Mouse (Mus musculus): ENCODE data around the gene Tcte3. TPM values are rescaled to one million over a fixed set of nuclear protein-coding genes. Genes with fewer than 3 reads are reported as not detected.
A peak's percentile ranks its signal among the peaks of the same experiment; 100 is the strongest.
"Not testable (repeated sequence)": the region's sequence is repeated elsewhere in the genome, so short reads cannot be mapped to it uniquely, and the experiment has no call there.

Gene Tcte3
- 0.92 TPM in 1 of 2 replicates, not detected in the other for polyA plus RNA-seq (2015; fragmentation: Nextera tagmentation; extraction: Ambion mirVana)

DNA sequence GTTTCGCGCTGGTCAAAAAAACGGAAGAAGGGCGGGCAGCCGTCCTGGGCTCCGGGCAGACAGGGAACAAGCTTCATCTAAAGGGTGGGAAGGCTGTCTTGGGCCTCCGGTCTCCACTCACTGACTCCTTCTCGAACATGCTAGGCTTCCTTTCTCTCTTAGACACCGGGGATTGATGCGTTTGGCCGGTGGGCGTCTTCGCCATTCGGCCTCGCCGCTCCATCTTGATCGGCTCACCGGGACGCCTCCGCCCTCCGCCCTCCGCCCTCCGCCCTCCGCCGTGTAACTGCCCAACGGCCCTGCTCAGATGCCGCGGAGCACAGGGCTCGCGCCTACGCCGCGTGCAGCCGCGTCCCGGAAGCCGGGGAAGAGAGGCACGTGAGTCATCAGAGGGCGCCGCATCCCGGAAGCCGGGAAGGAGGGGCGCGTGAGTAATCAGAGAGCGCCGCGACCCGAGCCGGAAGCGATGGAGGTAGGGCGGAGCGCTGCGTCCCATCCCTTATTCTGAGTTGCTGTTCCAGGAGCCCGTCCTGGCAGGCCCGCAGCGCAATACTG lies at the start of gene Tcte3, which contains the start of the genes Ermard and Gm3448:
TSS of gene Tcte3 (minus strand) at position 314 of the 555 bp plus-strand sequence.
TSS of gene Ermard (plus strand) at position 34 of the 555 bp plus-strand sequence.
TSS of gene Gm3448 (minus strand) at position 363 of the 555 bp plus-strand sequence.
- ATAC-seq (ENCODE audit: low read depth) = peak; percentile 97
- not testable (repeated sequence) for H3K27ac ChIP-seq (replicated peaks); H3K27me3 ChIP-seq; H3K4me2 ChIP-seq; H3K4me1 ChIP-seq (replicated peaks); H3K36me3 ChIP-seq; H3K9ac ChIP-seq; H3K9me3 ChIP-seq; H3K4me3 ChIP-seq
- WGBS = 0% methylated on average over 15 of the region's 56 CpGs

DNA sequence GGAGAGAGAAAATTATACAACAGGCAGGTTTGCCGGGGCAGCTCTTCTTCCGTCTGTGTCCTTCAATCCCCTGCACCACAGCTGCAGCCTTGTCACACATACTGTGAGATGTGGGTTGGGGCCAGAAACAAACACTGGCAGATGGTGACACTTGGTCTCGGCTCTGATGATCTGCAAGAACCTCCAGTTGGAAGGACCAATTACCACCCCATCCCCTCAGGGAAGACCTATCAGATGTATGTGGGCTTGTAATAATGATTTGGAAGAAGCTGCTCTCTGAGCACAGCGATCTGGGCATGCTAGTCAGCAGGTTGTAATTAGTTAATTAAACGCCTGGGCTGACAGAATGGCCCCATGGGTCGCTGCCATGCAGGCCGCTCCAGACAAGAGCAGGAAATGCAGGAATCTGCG lies 47.3 kb upstream of the Tcte3 start:
- WGBS = 4% methylated on average over 8 of the region's 8 CpGs
- Histone ChIP-seq H3K27me3 (0 out of 2 replicates have a peak, but pooled peaks cover 6% of the 10 kb centered on the region), H3K4me3 (no peak overlapping the region), H3K27ac (replicated peaks) (peak overlapping the region; percentile 84), H3K4me2 (peak overlapping the region; percentile 28), H3K9me3 (no peaks in the 10 kb centered on the region), H3K36me3 (no peaks in the 10 kb centered on the region), H3K9ac (no peak overlapping the region), H3K4me1 (replicated peaks) (peaks cover 35% of the 10 kb centered on the region)
- ATAC-seq (ENCODE audit: low read depth) = peak; percentile 88

DNA sequence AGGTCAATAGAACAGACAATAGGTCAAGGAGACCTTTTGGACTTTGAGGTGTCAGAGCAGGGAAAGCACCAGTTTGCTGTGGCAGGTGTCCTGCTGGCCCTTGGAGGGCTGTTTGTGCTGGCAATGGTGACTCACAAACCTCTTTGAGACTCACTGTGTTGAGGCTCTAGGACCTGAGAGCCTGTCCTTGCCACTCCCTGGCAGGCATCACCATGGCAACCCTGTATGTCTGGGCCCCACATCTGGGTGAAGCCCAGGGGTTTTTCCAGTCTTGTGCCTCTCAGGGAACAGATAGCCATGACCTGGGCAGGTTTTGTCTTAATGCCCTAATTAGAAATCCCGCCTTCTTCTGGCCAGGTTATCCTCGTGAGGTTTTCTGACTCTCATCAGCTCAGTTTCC lies 46.9 kb upstream of the Tcte3 start:
- Histone ChIP-seq H3K9me3 (no peaks in the 10 kb centered on the region), H3K27me3 (0 out of 2 replicates have a peak, but pooled peaks cover 6% of the 10 kb centered on the region), H3K9ac (no peak overlapping the region), H3K4me3 (no peak overlapping the region), H3K27ac (replicated peaks) (peak overlapping the region; percentile 84), H3K4me2 (peak overlapping the region; percentile 28; the same call in 1 of the 2 replicates), H3K36me3 (no peaks in the 10 kb centered on the region), H3K4me1 (replicated peaks) (peaks cover 31% of the 10 kb centered on the region)
- WGBS = 9% methylated on average over 2 of the region's 2 CpGs
- peak; percentile 68 for ATAC-seq (ENCODE audit: low read depth)

DNA sequence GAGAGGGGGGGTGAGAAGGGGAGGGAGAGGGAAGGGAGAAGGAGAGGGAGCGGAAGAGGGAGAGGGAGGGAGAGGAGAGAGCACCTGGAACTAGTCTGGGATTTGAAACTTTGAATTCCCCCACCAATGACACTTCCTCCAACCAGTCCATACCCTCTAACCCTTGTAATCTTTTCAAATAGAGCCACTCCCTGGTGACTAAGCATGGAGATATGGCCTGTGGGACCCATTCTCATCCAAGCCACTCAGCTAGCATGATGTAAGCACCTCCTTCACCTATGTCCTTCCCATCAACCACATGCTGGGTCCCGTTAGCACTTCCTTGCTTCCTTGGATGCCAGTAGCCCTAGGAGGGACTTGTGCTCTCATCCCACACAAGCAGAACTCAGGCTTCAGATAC lies 43.7 kb upstream of the Tcte3 start:
- Histone ChIP-seq H3K4me1 (replicated peaks) (peaks cover 31% of the 10 kb centered on the region), H3K27me3 (0 out of 2 replicates have a peak, but pooled peaks cover 6% of the 10 kb centered on the region), H3K9me3 (no peaks in the 10 kb centered on the region), H3K4me2 (no peak overlapping the region), H3K4me3 (no peak overlapping the region), H3K27ac (replicated peaks) (no peak overlapping the region), H3K9ac (no peak overlapping the region), H3K36me3 (no peaks in the 10 kb centered on the region)
- no peak for ATAC-seq (ENCODE audit: low read depth)
- 80% methylated on average over 2 of the region's 2 CpGs for WGBS

DNA sequence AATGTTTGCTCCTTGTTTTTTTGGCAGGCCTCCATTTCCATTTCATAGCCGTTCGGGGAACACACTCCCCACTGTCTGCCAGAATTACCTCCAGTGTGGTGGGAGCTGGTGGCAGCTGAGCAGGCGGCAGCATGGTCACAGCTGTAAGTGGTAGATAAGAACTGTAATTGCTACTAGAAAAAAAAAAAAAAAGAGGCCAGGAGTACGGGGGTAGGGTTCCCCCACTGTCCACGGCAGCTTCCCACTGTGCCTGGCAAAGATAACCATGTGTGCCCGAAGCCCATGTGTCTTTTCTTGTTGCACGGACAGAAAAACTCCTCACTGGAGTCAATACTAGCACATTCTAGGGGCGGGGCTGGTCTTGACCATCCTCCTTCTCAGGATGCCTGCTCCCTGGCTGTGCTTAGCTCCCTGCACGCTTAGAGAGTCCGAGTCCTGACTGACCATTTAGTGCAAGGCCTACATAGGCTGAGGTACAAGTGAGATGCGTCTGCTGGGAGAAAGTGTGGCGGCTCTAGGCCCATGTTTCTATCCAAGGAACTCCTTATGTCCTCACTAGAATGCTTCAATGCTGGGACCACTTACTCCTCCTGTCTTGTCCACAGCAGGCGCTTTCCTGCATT lies 43.0 kb upstream of the Tcte3 start:
- Histone ChIP-seq H3K4me2 (no peak overlapping the region), H3K36me3 (no peaks in the 10 kb centered on the region), H3K9me3 (no peaks in the 10 kb centered on the region), H3K27me3 (0 out of 2 replicates have a peak, but pooled peaks cover 9% of the 10 kb centered on the region), H3K4me1 (replicated peaks) (peaks cover 29% of the 10 kb centered on the region), H3K9ac (no peak overlapping the region), H3K4me3 (no peak overlapping the region), H3K27ac (replicated peaks) (no peak overlapping the region)
- 68% methylated on average over 13 of the region's 13 CpGs for WGBS
- ATAC-seq (ENCODE audit: low read depth) = no peak

DNA sequence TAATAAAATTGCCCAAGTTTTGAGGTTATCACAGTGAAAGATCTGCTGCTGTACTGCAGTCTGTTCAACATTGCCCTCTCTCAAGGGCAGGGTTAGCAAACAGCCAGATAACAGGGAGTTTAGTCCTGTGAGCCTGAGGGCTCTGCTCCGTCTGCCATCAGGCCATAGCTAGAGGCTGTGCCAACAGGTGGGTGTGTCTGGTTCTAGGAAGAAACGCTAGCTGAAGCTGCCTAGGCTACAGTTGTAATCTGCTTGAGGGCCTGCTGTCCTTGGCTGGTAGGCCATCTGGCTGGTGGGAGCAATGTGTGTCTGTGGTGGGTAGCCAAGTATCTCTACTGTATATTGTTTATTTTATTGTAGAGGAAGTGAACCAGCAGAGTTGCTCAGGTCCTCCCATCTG lies 36.2 kb upstream of the Tcte3 start:
- H3K36me3 ChIP-seq = no peaks in the 10 kb centered on the region
- H3K4me3 ChIP-seq = no peak overlapping the region
- H3K27me3 ChIP-seq = 0 out of 2 replicates have a peak, but pooled peaks cover 8% of the 10 kb centered on the region
- WGBS = 46% methylated on average over 2 of the region's 2 CpGs
- no peak overlapping the region for H3K27ac ChIP-seq (replicated peaks)
- H3K4me2 ChIP-seq = no peak overlapping the region
- ATAC-seq (ENCODE audit: low read depth) = no peak
- H3K4me1 ChIP-seq (replicated peaks) = no peaks in the 10 kb centered on the region
- H3K9ac ChIP-seq = no peak overlapping the region
- H3K9me3 ChIP-seq = no peaks in the 10 kb centered on the region

DNA sequence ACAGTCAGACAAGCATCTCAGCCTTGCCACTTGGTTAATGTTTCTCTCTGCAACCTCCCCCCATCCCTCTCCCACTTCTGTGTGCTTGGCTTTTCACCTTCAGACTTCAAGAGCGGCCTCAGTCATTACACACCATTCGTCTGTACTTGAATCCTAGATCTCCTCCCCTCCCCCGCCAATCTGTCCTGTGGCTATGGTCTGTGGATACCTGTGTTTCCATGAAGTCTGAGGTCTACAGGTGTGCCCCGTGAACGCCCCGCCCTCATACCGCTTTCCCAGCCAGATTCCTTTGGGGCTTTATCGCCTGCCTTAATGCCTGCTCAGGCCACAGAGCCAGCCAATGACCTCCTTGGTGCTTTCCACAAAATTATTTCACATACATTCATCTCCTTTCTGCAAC lies 33.7 kb upstream of the Tcte3 start:
- no peaks in the 10 kb centered on the region for H3K9me3 ChIP-seq
- no peak overlapping the region for H3K27ac ChIP-seq (replicated peaks)
- 84% methylated on average over 8 of the region's 8 CpGs for WGBS
- H3K4me3 ChIP-seq = no peak overlapping the region
- H3K36me3 ChIP-seq = no peaks in the 10 kb centered on the region
- H3K27me3 ChIP-seq = 0 out of 2 replicates have a peak, but pooled peaks cover 6% of the 10 kb centered on the region
- no peak overlapping the region for H3K4me2 ChIP-seq
- no peak for ATAC-seq (ENCODE audit: low read depth)
- H3K4me1 ChIP-seq (replicated peaks) = peaks cover 5% of the 10 kb centered on the region; the same call in 1 of the 2 replicates
- H3K9ac ChIP-seq = no peak overlapping the region

DNA sequence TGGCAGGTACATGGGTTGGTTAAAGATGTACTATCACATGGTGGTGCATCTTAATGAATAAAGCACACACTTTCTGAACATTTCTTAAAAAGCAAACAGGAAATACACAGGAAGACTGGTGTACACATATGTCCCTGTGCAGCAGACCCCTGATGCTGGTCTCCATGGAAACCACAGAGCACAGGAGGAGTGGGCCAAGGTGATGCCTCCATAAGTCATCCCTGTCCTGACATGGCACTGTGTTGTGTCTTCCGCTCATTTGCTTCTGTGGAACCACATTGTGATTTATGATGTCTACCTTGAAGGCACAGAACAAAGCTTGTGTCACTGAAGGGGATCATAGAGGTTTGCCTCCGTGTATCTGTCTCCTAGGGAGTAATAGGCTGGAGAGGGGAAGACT lies 30.9 kb upstream of the Tcte3 start:
- H3K4me1 ChIP-seq (replicated peaks) = peaks cover 5% of the 10 kb centered on the region; the same call in 1 of the 2 replicates
- H3K27ac ChIP-seq (replicated peaks) = no peak overlapping the region
- no peak overlapping the region for H3K4me2 ChIP-seq
- peak; percentile 75; the same call in 1 of the 2 replicates for ATAC-seq (ENCODE audit: low read depth)
- 0 out of 2 replicates have a peak, but pooled peaks cover 4% of the 10 kb centered on the region for H3K27me3 ChIP-seq
- no peaks in the 10 kb centered on the region for H3K36me3 ChIP-seq
- no peaks in the 10 kb centered on the region for H3K9me3 ChIP-seq
- H3K4me3 ChIP-seq = no peak overlapping the region
- no peak overlapping the region for H3K9ac ChIP-seq
- WGBS = 29% methylated on average over 2 of the region's 2 CpGs

DNA sequence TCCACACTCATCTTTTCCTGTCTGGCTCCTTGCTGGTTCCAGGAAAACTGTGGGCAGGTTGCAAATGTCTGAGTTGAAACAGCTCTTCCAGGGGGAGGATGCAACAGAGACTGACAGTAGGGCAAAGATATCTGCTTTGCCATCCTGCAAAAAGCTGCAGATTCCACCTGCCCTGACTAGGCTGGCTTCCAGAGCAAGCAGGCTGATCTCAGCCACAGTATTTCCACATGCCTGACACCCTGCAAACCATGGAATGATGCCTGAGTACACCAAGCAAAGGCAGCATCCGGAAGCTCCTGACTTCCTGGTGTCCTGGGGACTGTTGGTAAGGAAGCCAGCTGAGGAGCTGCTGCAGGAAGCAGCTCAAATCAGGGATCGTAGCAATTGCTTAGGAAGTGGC lies 27.8 kb upstream of the Tcte3 start:
- no peak for ATAC-seq (ENCODE audit: low read depth)
- H3K36me3 ChIP-seq = 0 out of 2 replicates have a peak, but pooled peaks cover 10% of the 10 kb centered on the region
- no peak overlapping the region for H3K9ac ChIP-seq
- 0 out of 2 replicates have a peak, but pooled peaks cover 4% of the 10 kb centered on the region for H3K27me3 ChIP-seq
- no peaks in the 10 kb centered on the region for H3K9me3 ChIP-seq
- 65% methylated on average over 2 of the region's 2 CpGs for WGBS
- no peak overlapping the region for H3K27ac ChIP-seq (replicated peaks)
- H3K4me3 ChIP-seq = no peak overlapping the region
- H3K4me1 ChIP-seq (replicated peaks) = peaks cover 19% of the 10 kb centered on the region
- no peak overlapping the region for H3K4me2 ChIP-seq

DNA sequence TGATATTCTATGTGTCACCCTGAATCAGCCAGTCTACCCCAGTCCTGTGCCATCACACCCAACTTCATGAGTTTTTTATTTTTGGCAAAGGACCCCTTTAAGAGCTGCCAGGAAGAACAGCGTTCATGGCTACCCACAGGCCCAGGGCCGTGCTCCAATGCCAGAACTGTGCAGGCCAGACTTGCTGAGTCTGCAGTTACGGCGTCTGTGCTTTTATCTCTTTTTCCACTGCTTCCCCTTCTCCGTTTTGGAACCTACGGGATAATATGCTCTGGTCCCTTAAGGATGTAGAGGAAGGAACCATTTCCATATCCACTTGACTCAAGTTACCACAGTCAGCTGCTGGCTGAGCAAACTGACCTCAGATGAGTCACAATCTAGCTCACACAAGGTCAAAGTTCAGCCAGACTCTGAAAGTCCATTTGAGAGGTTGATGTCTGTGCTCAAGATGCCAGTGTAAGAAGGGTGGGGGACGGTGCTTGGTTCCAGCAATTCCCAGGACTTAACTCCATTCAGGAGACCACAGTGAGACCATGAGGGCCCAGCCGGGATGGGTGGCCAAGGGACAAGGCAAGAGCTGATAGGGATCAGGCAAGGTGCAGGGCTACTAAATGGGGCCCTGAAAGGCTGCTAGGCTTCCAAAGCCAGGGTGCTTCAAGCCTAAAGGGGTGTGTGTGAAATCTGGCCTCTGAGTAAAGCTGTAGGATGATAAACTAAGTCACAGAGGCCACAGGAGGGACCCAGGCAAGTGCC lies 26.9 kb upstream of the Tcte3 start:
- 74% methylated on average over 8 of the region's 8 CpGs for whole genome bisulfite sequencing

DNA sequence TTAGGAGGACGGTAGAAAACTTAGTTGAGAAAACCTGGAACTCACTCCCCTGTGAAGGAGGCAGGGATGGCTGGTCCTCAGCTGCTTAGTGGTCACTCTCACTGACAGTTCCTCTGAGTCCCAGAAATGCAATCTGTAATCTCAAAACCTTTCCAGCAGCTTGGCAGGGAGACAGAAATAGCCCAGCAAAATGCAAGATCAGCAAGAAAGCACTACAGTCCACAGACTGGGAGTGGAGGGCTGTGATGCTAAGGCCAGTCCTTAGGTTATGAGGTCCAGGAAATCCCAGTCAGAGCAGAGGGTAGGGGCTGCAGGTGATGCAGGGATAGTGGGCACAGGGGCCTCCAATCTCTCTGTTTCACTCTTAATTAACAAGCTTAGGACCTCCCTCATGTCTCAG lies 25.6 kb upstream of the Tcte3 start:
- Histone ChIP-seq H3K27ac (replicated peaks) (no peak overlapping the region), H3K27me3 (0 out of 2 replicates have a peak, but pooled peaks cover 4% of the 10 kb centered on the region), H3K36me3 (peaks cover 31% of the 10 kb centered on the region), H3K9ac (no peak overlapping the region), H3K4me2 (no peak overlapping the region), H3K9me3 (no peaks in the 10 kb centered on the region), H3K4me1 (replicated peaks) (peaks cover 14% of the 10 kb centered on the region), H3K4me3 (no peak overlapping the region)
- 59% methylated on average over 1 of the region's 1 CpGs for WGBS
- no peak for ATAC-seq (ENCODE audit: low read depth)

More for the DNA sequence above, 26.9 kb upstream of the Tcte3 start:
- Histone ChIP-seq H3K4me1 (replicated peaks) (peaks cover 19% of the 10 kb centered on the region), H3K36me3 (peaks cover 19% of the 10 kb centered on the region), H3K4me3 (no peak overlapping the region), H3K27me3 (0 out of 2 replicates have a peak, but pooled peaks cover 4% of the 10 kb centered on the region), H3K9me3 (no peaks in the 10 kb centered on the region), H3K4me2 (no peak overlapping the region), H3K27ac (replicated peaks) (no peak overlapping the region), H3K9ac (no peak overlapping the region)
- no peak for ATAC-seq (ENCODE audit: low read depth)

DNA sequence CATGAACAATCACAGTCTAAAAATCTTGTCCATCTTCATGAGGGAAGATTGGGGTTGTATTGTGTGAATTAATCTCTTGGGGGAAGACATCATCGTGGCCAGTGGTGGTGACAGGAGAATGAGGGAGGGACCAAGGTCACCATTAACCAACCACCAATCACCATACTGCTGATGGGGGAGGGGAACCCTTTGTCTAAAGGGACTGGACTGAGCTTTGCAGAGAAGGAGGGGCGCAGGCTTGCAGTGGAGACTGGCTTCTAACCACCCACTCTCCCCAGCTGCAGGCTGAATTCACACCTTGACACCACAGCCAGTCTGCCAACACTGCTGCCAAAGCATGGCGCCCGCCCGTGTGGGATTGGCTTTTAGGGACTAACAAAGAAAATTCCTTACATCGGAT lies 24.8 kb upstream of the Tcte3 start:
- H3K4me3 ChIP-seq = peak overlapping the region; percentile 17; the same call in 1 of the 2 replicates
- no peaks in the 10 kb centered on the region for H3K9me3 ChIP-seq
- H3K27me3 ChIP-seq = 0 out of 2 replicates have a peak, but pooled peaks cover 4% of the 10 kb centered on the region
- H3K4me2 ChIP-seq = peak overlapping the region; percentile 46
- H3K27ac ChIP-seq (replicated peaks) = peak overlapping the region; percentile 74
- peak overlapping the region; percentile 51 for H3K9ac ChIP-seq
- H3K36me3 ChIP-seq = peaks cover 40% of the 10 kb centered on the region
- peak; percentile 90 for ATAC-seq (ENCODE audit: low read depth)
- WGBS = 14% methylated on average over 6 of the region's 6 CpGs
- peaks cover 14% of the 10 kb centered on the region for H3K4me1 ChIP-seq (replicated peaks)
